Mouse (Mus musculus): Measurements from ENCODE around the gene Ipo9.

- TF ChIP-seq NRF1 (IDR thresholded peaks at IDR 0.05; ENCODE audit: low read depth, low read length) (no peak), POLR2A (IDR thresholded peaks at IDR 0.05; ENCODE audit: low read depth, low read length) (no peak), CTCF (conservative IDR thresholded peaks at IDR 0.05 in 1 of 2, IDR thresholded peaks at IDR 0.05 in 1 of 2; ENCODE audit: low read depth in 2 of 2, low read length in 2 of 2) (no peak), TCF12 (IDR thresholded peaks at IDR 0.05; ENCODE audit: low read depth, low read length) (no peak), RCOR1 (conservative IDR thresholded peaks at IDR 0.05; ENCODE audit: low read depth, low read length) (no peak), JUND (conservative IDR thresholded peaks at IDR 0.05; ENCODE audit: low read depth, low read length) (no peak), PAX5 (IDR thresholded peaks at IDR 0.05; ENCODE audit: low read length) (no peak), USF2 (conservative IDR thresholded peaks at IDR 0.05; ENCODE audit: low read depth, low read length) (no peak), SMC3 (IDR thresholded peaks at IDR 0.05; ENCODE audit: low read depth, low read length) (no peak), ZKSCAN1 (IDR thresholded peaks at IDR 0.05; ENCODE audit: borderline replicate concordance, low read depth, low read length) (no peak), MAFK (IDR thresholded peaks at IDR 0.05; ENCODE audit: insufficient replicate concordance, low read length) (no peak), E2F4 (IDR thresholded peaks at IDR 0.05; ENCODE audit: insufficient replicate concordance, low read depth, low read length) (no peak)
Observed at GRCm38 (mm10) chr1:135440986-135441385, 10.7 kb upstream of the Ipo9 start.
